Mouse (Mus musculus) layer of hippocampus, adult 2 months (tissue): ENCODE data around the gene Exo1. TPM values are rescaled to one million over a fixed set of nuclear protein-coding genes. Genes with fewer than 3 reads are reported as not detected.
A peak's percentile ranks its signal among the peaks of the same experiment; 100 is the strongest.

ENCODE experiments used
- DNase-seq, 2 experiments: peaks; one replicate each; pipeline ENCODE4 v3.0.0; 2022; ENCODE audit warnings: low spot score in 2 of 2
- H3K27ac ChIP-seq: fragments of 200-600 bp; 2 replicates; pipeline ENCODE4 v1.8.1; 2022
- H3K4me3 ChIP-seq: fragments of 200-600 bp; 2 replicates; pipeline ENCODE4 v1.8.1; 2022; ENCODE audit warnings: mild to moderate bottlenecking
- CTCF ChIP-seq: fragments of 200-600 bp; conservative IDR thresholded peaks from 2 replicates; pipeline ENCODE4 v1.8.1; 2022; ENCODE audit warnings: antibody characterized with exemption, mild to moderate bottlenecking, moderate library complexity
- total RNA-seq, 2 experiments: library from RNA; stranded (reverse); gene quantifications; 2 replicates each; pipeline ENCODE4 v1.2.3; 2021

Exo1 gene
- total RNA-seq, 2 experiments from 2014 or later = 0.42 to 0.61 TPM

- no peak for DNase-seq
- no peak for TF ChIP-seq CTCF
- Histone ChIP-seq H3K4me3 (no peak overlapping the region), H3K27ac (no peak overlapping the region)
These were observed 40.7 kb downstream of the Exo1 start for GRCm38 (mm10) chr1:175921091-175921490.

- peak; percentile 93 for TF ChIP-seq CTCF
- DNase-seq = peak; percentile 72 to 85
- H3K4me3 ChIP-seq = no peak overlapping the region
These were observed 43.7 kb downstream of the Exo1 start for GRCm38 (mm10) chr1:175923848-175924787.

GRCm38 (mm10) chr1:175931391-175931790 lies 51.0 kb downstream of the Exo1 start:
- no peak overlapping the region for H3K4me3 ChIP-seq
- H3K27ac ChIP-seq = no peak overlapping the region
- DNase-seq = no peak
- TF ChIP-seq CTCF = no peak

More at GRCm38 (mm10) chr1:175923848-175924787, 43.7 kb downstream of the Exo1 start:
- H3K27ac ChIP-seq = no peak overlapping the region

- H3K4me3 ChIP-seq = no peak overlapping the region
- H3K27ac ChIP-seq = no peak overlapping the region
- TF ChIP-seq CTCF = peak; percentile 96
- peak; percentile 48 to 85 for DNase-seq
These were observed 55.9 kb downstream of the Exo1 start for GRCm38 (mm10) chr1:175936282-175936737.

GRCm38 (mm10) chr1:175938731-175939130 lies 58.4 kb downstream of the Exo1 start:
- no peak for TF ChIP-seq CTCF
- DNase-seq = no peak
- no peak overlapping the region for H3K27ac ChIP-seq
- H3K4me3 ChIP-seq = no peak overlapping the region

GRCm38 (mm10) chr1:175943168-175943567 lies 62.8 kb downstream of the Exo1 start:
- no peak for TF ChIP-seq CTCF
- Histone ChIP-seq H3K27ac (no peak overlapping the region), H3K4me3 (no peak overlapping the region)
- DNase-seq = no peak

GRCm38 (mm10) chr1:175946718-175947315 lies 66.4 kb downstream of the Exo1 start:
- Histone ChIP-seq H3K4me3 (no peak overlapping the region), H3K27ac (no peak overlapping the region)
- DNase-seq = no peak
- TF ChIP-seq CTCF = no peak

- no peak for TF ChIP-seq CTCF
- no peak for DNase-seq
These were observed 70.0 kb downstream of the Exo1 start for GRCm38 (mm10) chr1:175950421-175950820.

DNA sequence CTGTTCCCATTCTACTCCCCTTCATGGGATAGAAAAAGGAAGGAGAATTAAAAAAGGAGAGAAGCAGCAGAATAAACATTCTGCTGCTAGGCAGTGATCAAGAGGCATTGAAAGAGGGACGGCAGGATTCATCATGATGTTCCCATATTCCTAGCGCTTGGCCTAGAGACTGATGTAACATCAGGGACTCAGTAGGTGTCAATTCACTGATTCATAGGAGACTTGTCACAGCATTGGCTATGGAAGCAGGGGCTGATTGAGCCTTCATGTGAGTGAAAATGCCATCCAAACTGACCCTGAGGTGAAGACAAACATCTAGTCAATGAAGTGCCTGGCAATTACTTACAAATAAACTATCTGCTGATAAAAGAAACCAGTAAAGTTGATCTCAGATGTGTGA lies 70.5 kb downstream of the Exo1 start:
- no peak for DNase-seq
- Histone ChIP-seq H3K27ac (no peak overlapping the region), H3K4me3 (no peak overlapping the region)
- no peak for TF ChIP-seq CTCF

More at GRCm38 (mm10) chr1:175950421-175950820, 70.0 kb downstream of the Exo1 start:
- Histone ChIP-seq H3K4me3 (no peak overlapping the region), H3K27ac (no peak overlapping the region)

DNA sequence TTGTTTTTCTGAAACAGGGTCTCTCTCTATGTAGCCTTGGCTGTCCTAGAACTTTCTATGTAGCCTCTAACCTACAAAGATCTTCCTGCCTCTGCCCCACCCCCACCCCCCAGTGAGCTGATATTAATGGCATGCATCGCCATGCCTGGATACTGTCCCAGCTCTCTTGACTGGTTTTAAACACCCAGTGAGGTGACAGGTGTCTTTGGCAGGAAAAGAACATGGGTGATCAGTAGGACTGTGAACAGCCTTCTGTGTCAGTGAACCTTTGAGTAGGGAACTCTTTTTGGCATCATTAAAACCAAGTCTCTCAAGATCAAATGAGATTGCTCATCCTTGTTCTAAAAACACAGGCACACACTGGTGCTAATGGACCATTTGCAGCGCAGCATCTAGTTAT lies 81.4 kb downstream of the Exo1 start:
- no peak overlapping the region for H3K27ac ChIP-seq
- H3K4me3 ChIP-seq = no peak overlapping the region
- no peak for TF ChIP-seq CTCF
- no peak for DNase-seq

Other genes starting within 250 kb of the Exo1 start
- 1 to 10 TPM; 1.0 to 1.7 TPM for gene Opn3, start 187.8 kb upstream of the Exo1 start, total RNA-seq
- 1 to 10 TPM; 4.3 TPM for gene Chml, start 187.7 kb upstream of the Exo1 start, total RNA-seq
- gene Wdr64, start 182.0 kb upstream of the Exo1 start, total RNA-seq = not detected
- gene Gm38100, start 39.7 kb downstream of the Exo1 start, total RNA-seq = not detected
- not detected for gene Rbm8a2, start 98.5 kb downstream of the Exo1 start, total RNA-seq